16 mouse cellular contexts compared by ENCODE assay signal in the genomic region with DNA sequence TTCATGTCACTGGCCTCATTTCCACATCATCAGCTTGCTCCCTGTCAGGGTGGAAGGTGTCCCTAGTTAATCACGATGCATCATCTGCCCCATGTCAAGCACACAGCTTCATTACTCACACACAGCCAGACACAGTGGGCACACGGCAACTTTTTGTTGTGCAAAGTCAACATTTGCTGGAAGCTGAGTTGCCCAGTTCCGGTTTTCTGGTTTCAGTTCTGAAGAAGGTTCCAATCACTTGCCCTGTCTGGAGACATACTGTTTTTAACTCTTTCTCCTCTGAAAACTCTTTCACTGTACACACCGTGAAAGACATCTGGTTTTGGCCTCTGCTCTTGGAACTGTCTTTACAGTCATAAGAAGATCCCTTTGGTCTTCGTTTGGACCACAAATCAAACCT. TPM values are rescaled to one million over a fixed set of nuclear protein-coding genes. Genes with fewer than 3 reads are reported as not detected.
DNase-seq lines count a peak whose midpoint lies in the region; ATAC-seq and TF ChIP-seq lines count a peak whose summit lies in the region.
"Had no signal": no experiment of that assay in that cellular context is flagged by ENCODE, and none has a peak within 500 bp of the region (broad histone marks: within the 10 kb centered on the region; RNA-seq: fewer than 3 reads in every experiment).

No protein-coding gene starts in this region.

- WGBS in liver, embryonic 14.5 days (ENCODE audit: insufficient replicate concordance) = 29% methylated on average over 5 of the region's 5 CpGs
- 60% methylated on average over 5 of the region's 5 CpGs for whole genome bisulfite sequencing in liver, embryonic 11.5 days
- 40% methylated on average over 5 of the region's 5 CpGs for WGBS in liver, postnatal 0 days (ENCODE audit: insufficient replicate concordance)
- 89% methylated on average over 5 of the region's 5 CpGs for WGBS in forebrain, embryonic 14.5 days

- no peaks in the 10 kb centered on the region for H3K27me3 ChIP-seq in liver, embryonic 14.5 days (ENCODE audit: control insufficient read depth, insufficient read depth, low read length)
- no peaks in the 10 kb centered on the region for H3K27me3 ChIP-seq in liver, embryonic 11.5 days (replicated peaks; ENCODE audit: control insufficient read depth, insufficient read depth, low read length)
- H3K27me3 ChIP-seq in Patski = no peaks in the 10 kb centered on the region
- no peaks in the 10 kb centered on the region for H3K27me3 ChIP-seq in liver, postnatal 0 days (ENCODE audit: insufficient read depth, low read length)
- H3K27me3 ChIP-seq in forebrain, embryonic 14.5 days (replicated peaks; ENCODE audit: control insufficient read depth, insufficient read depth, low read length) = no peaks in the 10 kb centered on the region
- H3K27me3 ChIP-seq: limb, embryonic 13.5 days; neural tube, embryonic 13.5 days had no signal

- no peak overlapping the region for H3K27ac ChIP-seq in liver, embryonic 14.5 days
- H3K27ac ChIP-seq in liver, embryonic 11.5 days (ENCODE audit: low read depth, low read length) = no peak overlapping the region
- H3K27ac ChIP-seq in liver, postnatal 0 days (ENCODE audit: low read depth) = peak overlapping the region; percentile 63
- no peak overlapping the region for H3K27ac ChIP-seq in forebrain, embryonic 14.5 days (ENCODE audit: low read depth, low read length)
- H3K27ac ChIP-seq: hindbrain, postnatal 0 days; kidney, postnatal 0 days; left cerebral cortex, adult 2 months; limb, embryonic 13.5 days; neural tube, embryonic 13.5 days had no signal

- no peak for TF ChIP-seq EP300 in liver, embryonic 14.5 days (IDR thresholded peaks at IDR 0.05; ENCODE audit: low read depth)
- TF ChIP-seq EP300 in liver, postnatal 0 days (IDR thresholded peaks at IDR 0.05; ENCODE audit: low read depth) = no peak

- POLR2A ChIA-PET in Patski (lab: Charles Lee) = interaction anchor here (0.9 kb wide), 1 partner anchor 40 kb away, joined by 3 read pairs; no protein-coding TSS in a partner anchor

- H3K9ac ChIP-seq in liver, embryonic 14.5 days (replicated peaks) = no peak overlapping the region
- no peak overlapping the region for H3K9ac ChIP-seq in liver, embryonic 11.5 days (ENCODE audit: low read depth, low read length)
- H3K9ac ChIP-seq in liver, postnatal 0 days (replicated peaks) = no peak overlapping the region
- H3K9ac ChIP-seq in forebrain, embryonic 14.5 days (ENCODE audit: low read length) = no peak overlapping the region
- H3K9ac ChIP-seq: limb, embryonic 13.5 days; neural tube, embryonic 13.5 days had no signal

- TF ChIP-seq CTCF in liver, embryonic 14.5 days (IDR thresholded peaks at IDR 0.05; ENCODE audit: low read depth) = no peak
- TF ChIP-seq CTCF in Patski (IDR thresholded peaks at IDR 0.05) = no peak
- TF ChIP-seq CTCF in liver, postnatal 0 days (IDR thresholded peaks at IDR 0.05; ENCODE audit: low read depth) = no peak

- H3K4me3 ChIP-seq in liver, embryonic 14.5 days (ENCODE audit: insufficient read depth in 1 of 2, low read depth in 2 of 2, low read length in 2 of 2) = no peak overlapping the region
- no peak overlapping the region for H3K4me3 ChIP-seq in liver, embryonic 11.5 days (ENCODE audit: low read depth, low read length)
- H3K4me3 ChIP-seq in liver, postnatal 0 days (ENCODE audit: low read depth, low read length) = no peak overlapping the region
- H3K4me3 ChIP-seq in forebrain, embryonic 14.5 days (ENCODE audit: low read depth, low read length) = no peak overlapping the region
- H3K4me3 ChIP-seq: left cerebral cortex, adult 2 months; limb, embryonic 13.5 days; neural tube, embryonic 13.5 days had no signal

- CTCF ChIA-PET in Patski (lab: Charles Lee) = no interaction called here

- 0 out of 2 replicates have a peak overlapping the region, but pooled peaks have one; percentile 20 for H3K4me2 ChIP-seq in liver, embryonic 14.5 days (ENCODE audit: low read depth)
- no peak overlapping the region for H3K4me2 ChIP-seq in liver, embryonic 11.5 days
- H3K4me2 ChIP-seq in liver, postnatal 0 days (ENCODE audit: low read depth, low read length) = peak overlapping the region; percentile 27; the same call in 1 of the 2 replicates
- H3K4me2 ChIP-seq in forebrain, embryonic 14.5 days (ENCODE audit: low read length) = no peak overlapping the region
- H3K4me2 ChIP-seq: limb, embryonic 13.5 days; neural tube, embryonic 13.5 days had no signal

- peaks cover 0 to 3% of the 10 kb centered on the region in 2 experiments; a peak in 1 of 4 replicates for H3K4me1 ChIP-seq in liver, embryonic 14.5 days (replicated peaks; ENCODE audit: control insufficient read depth in 2 of 2, insufficient read depth in 2 of 2, low read length in 1 of 2)
- peaks cover 3% of the 10 kb centered on the region; the same call in 1 of the 2 replicates for H3K4me1 ChIP-seq in liver, embryonic 11.5 days (replicated peaks; ENCODE audit: control insufficient read depth, insufficient read depth, low read length)
- 0 out of 2 replicates have a peak, but pooled peaks cover 3% of the 10 kb centered on the region for H3K4me1 ChIP-seq in liver, postnatal 0 days (ENCODE audit: insufficient read depth)
- no peaks in the 10 kb centered on the region for H3K4me1 ChIP-seq in forebrain, embryonic 14.5 days (ENCODE audit: control insufficient read depth, insufficient read depth, low read length)
- H3K4me1 ChIP-seq: limb, embryonic 13.5 days; neural tube, embryonic 13.5 days had no signal

- ATAC-seq in liver, embryonic 14.5 days (ENCODE audit: insufficient read depth) = no peak
- ATAC-seq in liver, embryonic 11.5 days (replicated peaks; ENCODE audit: low FRiP score) = no peak
- ATAC-seq in Patski = peak; percentile 35
- peak; percentile 67; the same call in 1 of the 2 replicates for ATAC-seq in liver, postnatal 0 days
- peak; percentile 69 for ATAC-seq in megakaryocyte progenitor cell, adult 5-6 weeks (replicated peaks; ENCODE audit: poor library complexity)
- ATAC-seq in forebrain, embryonic 14.5 days = no peak
- ATAC-seq: hindbrain, postnatal 0 days had no signal

- DNase-seq in liver, embryonic 14.5 days (ENCODE audit: low read depth in 3 of 3, low spot score in 3 of 3) = peak in 1 of 3 experiments; percentile 24
- no peak for DNase-seq in liver, embryonic 11.5 days (ENCODE audit: low spot score)
- no peak for DNase-seq in Patski (ENCODE audit: low read depth, low spot score)
- DNase-seq in liver, postnatal 0 days = peak; percentile 24
- DNase-seq in ovary, postnatal 10 days (ENCODE audit: low spot score) = no peak
- no peak for DNase-seq in kidney, adult 18-20 months
- no peak for DNase-seq in forebrain, embryonic 14.5 days (ENCODE audit: low spot score)
- DNase-seq: gastrocnemius, postnatal 36 days; midbrain, embryonic 14.5 days had no signal

- in situ Hi-C loops in Patski (cut with MboI; ENCODE audit: low pct_unique_long_range_greater_than_20kb) = no loop called here

- no peaks in the 10 kb centered on the region for H3K36me3 ChIP-seq in liver, embryonic 14.5 days (replicated peaks; ENCODE audit: control insufficient read depth, insufficient read depth, low read depth)
- H3K36me3 ChIP-seq in liver, embryonic 11.5 days (ENCODE audit: control insufficient read depth, insufficient read depth, low read length) = no peaks in the 10 kb centered on the region
- H3K36me3 ChIP-seq in liver, postnatal 0 days (replicated peaks; ENCODE audit: insufficient read depth, low read length) = no peaks in the 10 kb centered on the region
- no peaks in the 10 kb centered on the region for H3K36me3 ChIP-seq in forebrain, embryonic 14.5 days (ENCODE audit: control insufficient read depth, insufficient read depth, low read length)
- H3K36me3 ChIP-seq: limb, embryonic 13.5 days; neural tube, embryonic 13.5 days had no signal

- no peaks in the 10 kb centered on the region for H3K9me3 ChIP-seq in liver, embryonic 14.5 days (ENCODE audit: control insufficient read depth, low read length)
- no peaks in the 10 kb centered on the region for H3K9me3 ChIP-seq in liver, embryonic 11.5 days (ENCODE audit: control insufficient read depth, low read length)
- no peaks in the 10 kb centered on the region for H3K9me3 ChIP-seq in liver, postnatal 0 days (ENCODE audit: low read length)
- no peaks in the 10 kb centered on the region for H3K9me3 ChIP-seq in forebrain, embryonic 14.5 days (replicated peaks; ENCODE audit: control insufficient read depth, low read length)
- H3K9me3 ChIP-seq: neural tube, embryonic 13.5 days had no signal

RNA-seq across cellular contexts. Expression of a gene that starts 23.8 kb away (rescaled TPM):
- polyA plus RNA-seq in liver, embryonic 14.5 days (2012; rRNA removed) = 1.1 and 1.3 TPM in 2 replicates
- 0.43 and 0.92 TPM in 2 replicates for polyA plus RNA-seq in liver, embryonic 14.5 days (2014; fragmentation: Nextera tagmentation; extraction: Ambion mirVana)
- 0.86 and 1.3 TPM in 2 replicates for polyA plus RNA-seq in liver, embryonic 11.5 days (2014; fragmentation: Nextera tagmentation; extraction: Ambion mirVana)
- 26.7 TPM for polyA plus RNA-seq in Patski (2021)
- polyA plus RNA-seq in liver, postnatal 0 days (2015; fragmentation: Nextera tagmentation; extraction: Ambion mirVana) = 0.41 TPM in 2 replicates
- 0.34 and 0.42 TPM in 2 replicates for total RNA-seq in megakaryocyte progenitor cell, adult 5-6 weeks (2015)
- 0.71 and 1.3 TPM in 2 replicates for total RNA-seq in megakaryocyte progenitor cell, adult 5-6 weeks (2017)
- polyA plus RNA-seq in forebrain, embryonic 14.5 days (2014; fragmentation: Nextera tagmentation; extraction: Ambion mirVana) = 16.6 and 18.8 TPM in 2 replicates

RNA-seq across cellular contexts. Expression of a gene that starts 24.6 kb away (rescaled TPM):
- polyA plus RNA-seq in liver, embryonic 14.5 days (2012; rRNA removed) = 0.09 and 0.12 TPM in 2 replicates
- 0.15 TPM in 1 of 2 replicates, not detected in the other for polyA plus RNA-seq in liver, embryonic 14.5 days (2014; fragmentation: Nextera tagmentation; extraction: Ambion mirVana)
- 0.38 and 0.86 TPM in 2 replicates for polyA plus RNA-seq in liver, embryonic 11.5 days (2014; fragmentation: Nextera tagmentation; extraction: Ambion mirVana)
- 3.3 TPM for polyA plus RNA-seq in Patski (2021)
- polyA plus RNA-seq in liver, postnatal 0 days (2015; fragmentation: Nextera tagmentation; extraction: Ambion mirVana) = 0.29 and 0.30 TPM in 2 replicates
- 0.12 TPM in 1 of 2 replicates, not detected in the other for total RNA-seq in megakaryocyte progenitor cell, adult 5-6 weeks (2015)
- total RNA-seq in megakaryocyte progenitor cell, adult 5-6 weeks (2017) = not detected in 2 replicates
- 7.9 and 8.2 TPM in 2 replicates for polyA plus RNA-seq in forebrain, embryonic 14.5 days (2014; fragmentation: Nextera tagmentation; extraction: Ambion mirVana)
- total RNA-seq: gastrocnemius, postnatal 36 days had no signal
- polyA plus RNA-seq: testis, adult 2 months had no signal

Comparison
In these comparisons a context has a peak if more than half of its experiments do, and no peak if none do; other contexts are left out.
1. ATAC-seq: peak in Patski (single experiment), liver, postnatal 0 days (single experiment) and megakaryocyte progenitor cell, adult 5-6 weeks (single experiment); none in liver, embryonic 14.5 days (single experiment), liver, embryonic 11.5 days (single experiment) and forebrain, embryonic 14.5 days (single experiment).
2. H3K4me2 ChIP-seq: peak in liver, embryonic 14.5 days (single experiment) and liver, postnatal 0 days (single experiment); none in liver, embryonic 11.5 days (single experiment) and forebrain, embryonic 14.5 days (single experiment).